Mouse (Mus musculus) brain, embryonic 14.5 days (tissue): ENCODE measurements at regions not wholly inside any gene's neighbourhood (a gene's known extent, or its start where the extent isn't known, plus 50 kb on each side); places are given as distances from the start of the nearest gene placed in this dataset.

Source experiments
- CTCF ChIP-seq: fragments of 200-500 bp; IDR thresholded peaks from 2 replicates; pipeline ENCODE4 v1.5.1; 2012; ENCODE audit warnings: inconsistent platforms, mild to moderate bottlenecking, moderate library complexity, borderline replicate concordance; ENCODE audit not compliant: insufficient read depth, insufficient read length; ENCODE audit errors: extremely low read depth
- POLR2A ChIP-seq: fragments of 200-500 bp; IDR thresholded peaks from 2 replicates; pipeline ENCODE4 v1.6.1; 2012; ENCODE audit warnings: mild to moderate bottlenecking, inconsistent platforms, borderline replicate concordance; ENCODE audit not compliant: poor library complexity, insufficient read depth, insufficient read length, severe bottlenecking; ENCODE audit errors: extremely low read depth

GRCm38 (mm10) chr14:99708066-99708465, 409.6 kb downstream of the Klf5 start:
- TF ChIP-seq CTCF (no peak), POLR2A (no peak)
